ENCODE assay signal across 21 mouse cellular contexts in the genomic region with DNA sequence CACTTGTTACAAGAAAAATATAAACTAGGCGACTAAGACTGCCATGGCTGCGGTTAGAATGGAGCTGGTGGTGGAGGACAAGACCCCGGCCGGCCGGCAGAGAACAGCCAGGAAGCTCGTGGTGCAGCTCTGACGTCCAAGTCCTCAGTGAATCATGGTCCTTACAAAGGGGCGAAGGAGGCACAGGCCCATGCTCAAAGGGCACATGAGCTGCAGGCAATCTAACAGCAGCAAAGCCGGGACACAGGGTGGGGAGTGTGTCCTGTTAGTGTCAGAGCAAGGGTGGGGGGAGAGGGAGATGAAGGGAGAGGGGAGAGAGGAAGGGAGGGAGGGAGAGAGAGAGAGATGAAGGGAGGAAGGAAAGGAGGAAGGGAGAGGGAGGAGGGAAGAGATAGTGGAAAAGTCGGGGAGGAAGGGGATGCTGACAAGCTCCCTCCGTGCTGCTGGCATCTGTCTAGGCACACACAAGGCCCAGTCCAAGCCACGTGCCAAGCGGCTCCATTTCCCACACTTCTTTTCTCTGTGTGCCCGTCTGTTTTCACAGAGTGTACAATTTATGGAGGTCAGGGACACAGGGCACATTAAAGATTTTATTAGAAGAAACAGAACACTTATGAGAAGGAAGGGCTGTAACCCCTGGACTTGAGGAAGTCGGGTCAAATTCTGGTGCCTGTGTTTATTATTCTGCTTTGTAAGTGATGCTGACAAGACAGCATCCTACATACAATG. TPM values are rescaled to one million over a fixed set of nuclear protein-coding genes. Genes with fewer than 3 reads are reported as not detected.
DNase-seq lines count a peak whose midpoint lies in the region; ATAC-seq lines count a peak whose summit lies in the region.
"Had no signal": no experiment of that assay in that cellular context is flagged by ENCODE, and none has a peak within 500 bp of the region (broad histone marks: within the 10 kb centered on the region; RNA-seq: fewer than 3 reads in every experiment).

No protein-coding gene starts in this region.

- H3K36me3 ChIP-seq in kidney, embryonic 15.5 days, result peaks cover 61% of the 10 kb centered on the region

- H3K4me1 ChIP-seq in kidney, embryonic 15.5 days, result peaks cover 16% of the 10 kb centered on the region
- H3K4me1 ChIP-seq: embryonic facial prominence, embryonic 15.5 days; liver, embryonic 12.5 days; stomach, embryonic 15.5 days had no signal

- no peak overlapping the region for H3K27ac ChIP-seq in kidney, embryonic 15.5 days
- H3K27ac ChIP-seq: embryonic facial prominence, embryonic 15.5 days; liver, embryonic 12.5 days; stomach, embryonic 15.5 days had no signal

- H3K9me3 ChIP-seq in kidney, embryonic 15.5 days (replicated peaks), result no peaks in the 10 kb centered on the region
- H3K9me3 ChIP-seq: embryonic facial prominence, embryonic 15.5 days; heart, embryonic 12.5 days; liver, embryonic 12.5 days; stomach, embryonic 15.5 days had no signal

- no peak overlapping the region for H3K9ac ChIP-seq in kidney, embryonic 15.5 days
- H3K9ac ChIP-seq: embryonic facial prominence, embryonic 15.5 days; heart, embryonic 12.5 days; liver, embryonic 12.5 days; lung, embryonic 14.5 days; stomach, embryonic 15.5 days had no signal

- H3K4me3 ChIP-seq in kidney, embryonic 15.5 days (replicated peaks), result no peak overlapping the region
- H3K4me3 ChIP-seq: embryonic facial prominence, embryonic 15.5 days; heart, embryonic 12.5 days; liver, embryonic 12.5 days; stomach, embryonic 15.5 days had no signal

- peak; percentile 36; the same call in 1 of the 2 replicates for ATAC-seq in kidney, embryonic 15.5 days (replicated peaks; ENCODE audit: low FRiP score)
- ATAC-seq: forebrain, embryonic 16.5 days; hindbrain, embryonic 16.5 days; liver, embryonic 12.5 days; midbrain, embryonic 16.5 days had no signal

- H3K27me3 ChIP-seq in kidney, embryonic 15.5 days, result no peaks in the 10 kb centered on the region
- H3K27me3 ChIP-seq: embryonic facial prominence, embryonic 15.5 days; heart, embryonic 12.5 days; liver, embryonic 12.5 days; stomach, embryonic 15.5 days had no signal

- WGBS in kidney, embryonic 15.5 days, result 31% methylated on average over 15 of the region's 15 CpGs

- peak; percentile 45 for DNase-seq in kidney, adult 9 months
- no peak for DNase-seq in kidney, adult 11 months
- DNase-seq in kidney, postnatal 10 days, result peak; percentile 44
- peak; percentile 34 for DNase-seq in lung, postnatal 10 days
- no peak for DNase-seq in cerebellum, postnatal 14 days
- no peak for DNase-seq in gastrocnemius, postnatal 36 days
- DNase-seq: cerebellum, adult 8-10 months; left cerebral cortex, postnatal 4 days; lung, embryonic 14.5 days; right cerebral cortex, postnatal 25 days; thymus, adult 18-20 months; thymus, postnatal 4 days had no signal

- no peak overlapping the region for H3K4me2 ChIP-seq in kidney, embryonic 15.5 days
- H3K4me2 ChIP-seq: embryonic facial prominence, embryonic 15.5 days; heart, embryonic 12.5 days; liver, embryonic 12.5 days; lung, embryonic 14.5 days; stomach, embryonic 15.5 days had no signal

- intact Hi-C loops in gastrocnemius, postnatal 36 days (cut with DNase I), result no loop called here

RNA-seq across cellular contexts. Expression of gene Cog6, which starts 17.9 kb away (rescaled TPM):
- polyA plus RNA-seq in kidney, embryonic 15.5 days (2015; fragmentation: Nextera tagmentation; extraction: Ambion mirVana), result 47.0 and 48.3 TPM in 2 replicates
- total RNA-seq in gastrocnemius, postnatal 36 days (2021), result 10 to 100 TPM; 34.8 to 36.3 TPM

RNA-seq across cellular contexts. Expression of gene Lhfp, which starts 42.1 kb away (rescaled TPM):
- polyA plus RNA-seq in kidney, embryonic 15.5 days (2015; fragmentation: Nextera tagmentation; extraction: Ambion mirVana), result 108 and 113 TPM in 2 replicates
- 10 to 100 TPM; 12.0 to 12.1 TPM for total RNA-seq in gastrocnemius, postnatal 36 days (2021)
- total RNA-seq: megakaryocyte-erythroid progenitor cell, adult 5-6 weeks had no signal

Comparison
In these comparisons a context has a peak if more than half of its experiments do, and no peak if none do; other contexts are left out.
1. DNase-seq: peak in kidney, adult 9 months (single experiment), kidney, postnatal 10 days (single experiment) and lung, postnatal 10 days (single experiment); none in kidney, adult 11 months (single experiment), cerebellum, postnatal 14 days (0 of 2) and gastrocnemius, postnatal 36 days (0 of 2).